Mouse (Mus musculus): ENCODE results near the gene 1700015G11Rik.

Gene 1700015G11Rik

DNA sequence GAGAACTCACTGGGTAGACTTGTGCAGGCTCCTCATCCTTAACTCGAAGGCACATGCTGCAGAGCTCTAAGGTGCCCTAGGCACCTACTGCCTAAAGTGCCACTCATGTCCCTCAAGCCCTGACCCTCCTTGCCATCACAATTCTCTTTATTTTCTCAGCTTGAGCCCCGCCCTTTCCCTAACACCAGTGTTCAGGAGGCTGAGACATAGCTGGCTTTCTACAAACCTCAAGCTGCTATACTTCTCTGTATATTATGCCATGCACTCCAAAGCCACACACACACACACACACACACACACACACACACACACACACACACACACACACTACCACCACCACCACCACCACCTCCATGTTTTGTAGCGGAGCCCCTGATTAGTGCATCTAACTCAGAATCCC is at the start of gene 1700015G11Rik:
Gene 1700015G11Rik, minus strand, starts transcription at position 101 of the 400 bp plus-strand sequence.
- DNase-seq (ENCODE audit: low read depth, low spot score) = no peak

DNA sequence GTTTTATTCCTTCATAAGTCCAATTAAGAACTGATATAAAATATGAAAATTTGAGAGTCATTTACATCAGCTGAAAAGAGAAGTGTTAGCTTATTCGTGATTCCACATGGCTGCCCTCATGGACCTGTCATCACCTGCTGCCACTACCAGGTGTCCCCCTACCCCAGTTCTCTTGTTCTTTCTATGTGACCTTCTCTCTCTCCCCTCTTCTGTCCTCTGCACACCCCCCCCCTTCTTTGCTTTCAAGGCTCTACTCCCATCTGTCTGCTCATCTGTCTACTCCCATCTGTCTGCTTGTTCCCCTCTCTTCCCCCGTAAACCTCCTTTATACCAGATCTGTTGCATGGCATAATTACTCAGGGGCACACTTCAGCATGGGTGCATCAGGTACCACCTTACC is 41.4 kb upstream of the 1700015G11Rik start:
- DNase-seq (ENCODE audit: low read depth, low spot score) = no peak

DNA sequence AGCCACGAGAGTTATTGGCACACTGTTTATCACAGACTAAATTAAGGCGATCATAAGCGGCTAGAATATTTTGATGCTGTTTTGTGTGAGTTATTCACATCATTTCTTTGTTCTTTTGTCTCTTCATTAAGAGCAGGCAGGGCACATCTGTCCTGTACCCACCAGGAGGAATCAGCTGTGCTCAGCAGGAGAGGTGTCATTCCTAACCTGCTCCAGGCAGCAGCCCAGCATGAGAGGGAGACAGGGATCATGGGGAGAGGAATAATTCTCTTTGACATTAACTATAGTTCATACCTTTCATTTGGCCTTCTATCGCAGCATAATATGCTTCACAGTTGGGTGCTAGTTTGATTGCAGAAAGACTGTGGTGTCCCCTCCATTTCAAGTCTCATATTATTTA is 40.7 kb upstream of the 1700015G11Rik start:
- no peak for DNase-seq (ENCODE audit: low read depth, low spot score)

DNA sequence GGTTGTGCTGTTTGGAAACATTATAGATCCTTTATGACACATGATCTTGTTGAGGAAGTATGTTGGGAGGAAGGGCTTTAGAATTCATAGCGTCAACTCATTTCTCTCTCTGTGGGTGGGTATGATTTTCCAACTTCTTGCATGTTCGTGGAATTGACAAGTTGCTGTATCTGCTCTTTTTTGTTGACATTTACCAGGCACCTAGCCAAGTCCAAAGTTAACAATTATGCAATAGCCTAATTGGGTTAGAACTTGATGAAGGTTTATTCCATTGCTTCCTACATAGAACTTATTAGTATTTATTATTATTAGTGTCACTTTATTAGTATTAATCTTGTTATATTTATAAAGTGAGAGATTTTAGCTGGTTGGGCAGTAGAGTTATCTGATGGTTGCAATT is 40.3 kb upstream of the 1700015G11Rik start:
- DNase-seq (ENCODE audit: low read depth, low spot score) = no peak

DNA sequence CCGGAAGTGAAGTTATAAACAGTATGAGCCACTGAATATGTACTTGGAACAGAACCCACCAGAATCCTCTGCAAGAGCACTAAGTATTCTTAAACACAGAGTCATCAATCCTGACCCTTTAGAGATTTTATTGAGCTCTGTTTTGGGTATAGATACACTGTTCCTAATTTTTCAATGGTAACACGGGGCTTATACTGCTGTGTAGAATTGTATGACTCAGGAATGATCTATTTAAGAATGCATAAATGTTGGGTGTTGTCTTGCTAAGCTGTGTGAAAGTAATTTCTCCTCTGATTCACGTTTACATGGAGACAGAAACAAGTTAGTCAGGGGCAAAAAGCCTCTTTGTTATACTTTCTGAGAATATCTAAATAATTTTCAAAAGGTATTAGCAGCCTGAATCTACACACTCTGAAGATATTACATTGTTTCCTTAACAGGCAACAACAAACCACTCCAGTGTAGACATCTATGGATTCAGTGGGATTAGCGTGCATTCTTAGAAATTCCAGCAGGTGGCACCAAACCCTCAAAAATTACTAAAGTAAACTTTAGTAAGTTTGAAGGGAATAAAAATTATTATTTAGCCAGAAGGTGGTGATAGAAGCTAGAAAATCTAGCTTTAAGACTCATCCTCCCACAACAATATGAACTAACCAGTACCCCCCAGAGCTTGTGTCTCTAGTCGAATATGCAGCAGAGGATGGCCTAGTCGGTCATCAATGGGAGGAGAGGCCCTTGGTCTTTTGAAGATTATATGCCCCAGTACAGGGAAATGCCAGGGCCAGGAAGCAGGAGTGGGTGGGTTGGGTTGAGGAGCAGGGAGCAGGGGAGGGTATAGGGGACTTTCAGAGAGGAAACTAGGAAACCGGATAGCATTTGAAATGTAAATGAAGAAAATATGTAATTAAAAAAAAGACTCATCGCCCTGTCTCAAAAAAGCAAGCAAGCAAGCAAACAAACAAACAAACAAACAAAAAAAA is 22.4 kb upstream of the 1700015G11Rik start:
- peak; percentile 75 for DNase-seq (ENCODE audit: low read depth, low spot score)

DNA sequence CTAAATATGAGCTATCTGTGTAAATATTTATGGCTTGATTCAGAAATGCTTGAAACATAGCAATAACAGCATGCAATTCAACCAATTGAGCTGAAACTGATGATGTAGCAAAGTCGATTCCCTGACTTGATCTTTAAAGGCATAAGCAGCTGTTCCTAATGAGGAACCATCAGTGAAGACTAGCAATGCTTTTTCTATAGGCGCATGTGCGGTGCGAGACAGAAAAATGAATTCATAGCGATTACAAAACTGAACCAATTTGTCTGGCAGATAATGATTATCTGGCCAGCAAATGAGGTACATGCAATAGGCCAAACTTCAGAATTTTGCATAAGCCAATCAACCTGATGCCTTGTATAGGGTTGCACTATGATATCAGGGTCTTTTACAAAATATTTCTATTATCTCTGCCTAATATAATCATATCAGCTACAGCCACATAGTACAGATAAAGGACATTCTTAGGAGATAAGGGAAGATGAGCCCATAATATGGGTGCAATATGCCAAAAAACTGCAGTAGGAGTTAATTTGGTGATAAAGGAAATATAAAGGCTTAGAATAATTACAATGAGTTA is 8.6 kb upstream of the 1700015G11Rik start:
- DNase-seq (ENCODE audit: low read depth, low spot score) = no peak

DNA sequence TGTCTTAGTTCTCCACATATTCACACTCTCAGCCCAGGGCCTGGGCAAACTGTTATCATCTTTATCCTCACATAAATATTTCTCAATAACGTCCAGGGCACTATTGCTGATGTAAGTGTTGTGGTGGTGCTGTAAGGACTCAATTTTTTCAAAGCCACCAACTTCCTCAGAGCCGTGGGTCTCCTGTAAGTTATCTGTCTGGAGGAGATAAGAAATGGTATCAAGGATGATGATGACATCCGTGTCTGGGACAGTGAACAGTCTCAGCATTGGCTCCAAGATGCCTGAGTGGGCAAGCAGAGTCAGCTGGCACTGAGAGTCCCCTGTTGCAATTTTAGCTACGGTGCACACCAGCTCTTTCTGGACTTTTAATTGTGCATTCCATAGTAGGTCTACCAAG is 6.5 kb upstream of the 1700015G11Rik start:
- DNase-seq (ENCODE audit: low read depth, low spot score) = no peak

DNA sequence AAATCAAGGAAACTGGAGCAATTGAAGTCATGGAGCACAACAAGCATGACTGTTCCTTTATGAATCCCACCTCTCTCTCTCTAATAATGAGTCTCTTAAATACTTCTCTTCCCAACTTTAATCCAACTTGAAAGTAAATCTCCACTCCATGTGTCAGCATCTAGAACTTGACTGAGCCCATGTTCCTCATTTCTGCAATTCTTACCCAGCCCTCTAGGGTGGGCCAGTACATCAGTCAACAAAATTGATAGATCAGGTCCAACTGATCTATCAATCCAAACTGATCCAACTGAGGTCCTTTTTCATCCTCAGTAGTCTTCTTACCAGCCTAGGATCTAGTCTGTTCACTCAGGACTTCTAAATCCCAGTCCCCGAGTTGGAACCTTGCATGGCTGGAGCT is 348 bp downstream of the 1700015G11Rik start:
- no peak for DNase-seq (ENCODE audit: low read depth, low spot score)

DNA sequence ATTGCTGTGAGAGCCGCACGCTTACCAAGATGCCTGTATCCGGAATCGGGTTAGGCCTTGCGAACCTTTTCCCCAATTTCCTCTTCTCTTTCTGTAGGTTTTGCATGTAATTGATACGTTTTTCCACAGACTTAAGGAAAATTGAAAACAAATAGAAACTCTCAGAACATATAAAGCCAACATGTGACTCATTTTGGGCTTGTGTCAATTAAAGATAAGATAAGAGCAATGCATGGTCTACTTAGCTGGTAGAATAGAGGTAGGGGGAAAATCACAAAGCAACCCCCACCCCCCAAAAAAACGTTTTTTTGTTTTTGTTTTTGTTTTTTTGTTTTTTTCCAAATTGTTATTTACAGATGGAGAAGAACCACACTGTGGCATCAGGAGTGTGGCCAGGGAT is 2.1 kb downstream of the 1700015G11Rik start:
- no peak for DNase-seq (ENCODE audit: low read depth, low spot score)

DNA sequence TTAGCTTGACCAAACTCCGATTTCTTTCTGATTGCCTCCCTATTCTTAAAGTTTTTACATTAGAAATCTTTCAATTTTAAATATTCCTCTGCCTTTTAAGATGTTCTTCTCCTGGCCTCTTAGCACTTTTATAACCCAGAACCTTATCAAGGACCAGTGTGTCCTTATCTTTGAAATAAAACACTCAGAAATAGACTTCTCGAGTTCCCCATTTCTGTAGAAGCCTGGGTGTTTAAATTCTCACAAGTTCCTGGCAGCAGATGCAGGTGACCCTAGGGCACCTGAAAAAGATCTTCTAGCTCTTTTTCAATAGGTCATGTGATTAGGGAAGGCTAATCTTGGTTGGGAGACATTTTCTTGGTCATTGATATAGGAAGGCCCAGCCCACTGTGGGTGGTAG is 8.4 kb downstream of the 1700015G11Rik start:
- no peak for DNase-seq (ENCODE audit: low read depth, low spot score)

DNA sequence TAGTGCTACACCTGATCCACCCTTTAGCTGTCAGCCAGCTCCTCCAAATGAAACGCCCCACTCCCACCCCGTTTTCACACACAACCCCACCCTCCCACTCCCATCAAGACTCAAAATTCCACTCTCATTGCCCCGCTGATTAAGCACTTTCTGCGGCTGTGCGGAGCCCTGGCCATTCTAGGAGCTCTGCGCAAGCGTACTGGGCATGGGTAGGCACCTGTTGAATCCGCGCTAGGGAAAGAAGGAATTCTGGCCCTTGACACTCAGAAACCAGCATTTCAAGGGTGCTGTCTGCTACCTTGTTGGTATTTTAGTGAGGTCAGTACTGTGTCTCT is 9.3 kb downstream of the 1700015G11Rik start:
- no peak for DNase-seq (ENCODE audit: low read depth, low spot score)

DNA sequence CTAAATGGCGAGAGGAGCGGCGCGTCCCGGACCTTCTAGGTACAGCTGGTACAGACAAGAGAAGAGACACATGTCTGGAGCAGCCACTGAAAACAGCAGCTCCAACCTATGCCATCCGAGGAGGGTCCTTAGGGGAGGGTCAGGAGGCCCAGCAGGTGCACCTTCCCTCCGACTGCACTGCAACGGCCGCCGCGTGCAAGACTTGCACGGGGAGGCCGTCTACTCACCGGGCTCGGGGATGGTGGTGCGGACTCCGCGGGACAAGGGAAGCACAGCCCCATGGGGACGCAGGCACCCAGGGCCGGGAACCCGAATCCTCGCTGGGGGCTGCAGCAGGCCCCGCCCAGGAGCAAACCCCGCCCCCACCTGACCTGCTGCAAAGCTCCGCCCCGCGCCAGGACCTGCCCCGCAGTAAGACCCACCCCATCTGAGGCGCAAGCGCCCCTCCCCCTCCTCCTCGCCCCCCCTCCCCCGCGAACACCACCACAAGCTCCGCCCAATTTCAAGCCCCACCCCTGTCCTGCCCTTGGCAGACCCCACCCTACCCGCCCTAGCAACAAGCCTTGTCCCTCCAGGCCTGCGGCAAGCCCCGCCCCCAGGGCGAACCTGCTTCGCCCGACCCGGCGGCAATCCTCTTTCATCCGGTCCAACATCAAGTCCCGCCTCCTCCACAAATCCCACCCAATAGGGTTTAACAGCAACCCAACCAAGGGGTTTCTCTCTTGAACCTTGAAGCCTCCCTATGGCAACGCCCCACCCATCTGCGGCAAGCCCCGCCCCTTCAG is 9.8 kb downstream of the 1700015G11Rik start, which contains the start of gene Svip:
Gene Svip, minus strand, starts transcription at position 508 of the 785 bp plus-strand sequence.
- no peak for DNase-seq (ENCODE audit: low read depth, low spot score)

DNA sequence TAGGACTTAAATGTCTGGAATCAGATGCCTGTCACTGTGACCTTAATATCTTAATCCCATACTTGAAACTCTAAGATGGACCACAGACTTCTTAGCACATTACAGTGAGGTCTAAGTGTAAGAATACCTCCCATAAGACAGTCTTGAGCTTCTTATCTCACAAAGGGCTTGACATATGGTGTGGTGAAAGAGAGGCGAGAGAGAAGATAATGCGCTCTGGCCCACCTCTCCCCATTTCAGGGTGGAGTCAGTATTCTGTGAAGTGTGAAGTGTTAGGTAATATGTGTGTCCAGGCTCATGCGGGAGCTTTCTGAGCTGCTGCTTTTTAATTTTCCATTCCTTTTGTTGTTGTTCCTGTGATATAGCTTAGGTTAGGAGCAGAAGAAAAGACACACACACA is 24.5 kb downstream of the 1700015G11Rik start:
- no peak for DNase-seq (ENCODE audit: low read depth, low spot score)

DNA sequence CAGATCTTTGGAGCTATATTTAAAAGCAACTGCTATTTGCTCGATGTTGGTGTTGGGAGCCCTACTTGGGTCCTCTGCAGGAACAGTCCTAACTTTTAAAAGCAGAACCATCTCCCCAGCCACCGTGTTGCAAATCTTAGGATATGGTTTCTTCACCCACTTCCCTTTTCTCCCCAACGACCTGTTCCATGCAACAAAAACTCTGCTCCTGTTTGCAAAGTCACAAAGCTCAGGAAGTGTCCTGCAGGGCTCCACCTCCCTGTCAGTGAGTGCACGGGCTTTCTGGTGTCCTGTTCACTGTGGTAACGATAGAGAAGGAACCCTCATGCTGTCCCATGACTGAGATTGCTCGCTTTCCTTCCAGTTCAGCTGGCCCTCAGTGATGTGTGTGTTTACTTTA is 28.6 kb downstream of the 1700015G11Rik start:
- no peak for DNase-seq (ENCODE audit: low read depth, low spot score)

DNA sequence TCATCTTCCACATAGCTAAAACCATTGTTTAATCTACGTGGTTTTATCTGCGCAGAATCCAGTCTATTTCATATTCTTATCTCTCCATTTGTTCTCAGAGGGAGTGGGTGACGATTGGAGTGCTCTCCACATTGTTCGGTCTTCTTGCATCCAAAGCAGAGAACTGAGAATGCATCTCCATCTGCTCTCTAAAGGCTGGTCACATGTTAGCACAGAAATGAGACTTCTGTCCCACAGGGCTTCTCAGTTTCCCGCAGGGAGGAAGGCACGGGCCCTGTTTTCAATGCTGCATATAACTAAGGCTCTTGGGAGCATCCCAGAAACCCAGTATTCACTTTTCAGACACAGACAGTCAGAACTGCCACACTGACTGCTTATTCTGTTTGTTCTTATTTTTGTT is 29.8 kb downstream of the 1700015G11Rik start:
- DNase-seq (ENCODE audit: low read depth, low spot score) = no peak

DNA sequence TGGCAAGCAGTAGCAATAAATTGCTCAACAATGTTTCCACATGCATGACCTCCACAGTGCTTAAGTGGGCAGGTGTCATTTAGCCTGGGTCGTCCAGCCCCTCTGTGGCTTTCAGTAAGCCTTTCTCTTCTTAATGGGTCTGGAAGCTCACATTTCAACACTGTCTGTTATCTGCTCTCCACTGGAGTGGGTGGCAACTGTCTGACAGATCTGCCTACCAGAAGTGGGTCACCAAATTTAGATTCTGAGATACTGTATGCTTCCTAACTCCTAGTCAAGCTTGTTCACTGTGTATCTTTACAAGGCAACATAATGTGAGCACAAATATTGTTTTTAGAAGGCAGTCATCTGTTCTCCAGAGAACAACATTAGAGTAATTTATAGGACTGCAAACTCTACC is 33.2 kb downstream of the 1700015G11Rik start:
- no peak for DNase-seq (ENCODE audit: low read depth, low spot score)

DNA sequence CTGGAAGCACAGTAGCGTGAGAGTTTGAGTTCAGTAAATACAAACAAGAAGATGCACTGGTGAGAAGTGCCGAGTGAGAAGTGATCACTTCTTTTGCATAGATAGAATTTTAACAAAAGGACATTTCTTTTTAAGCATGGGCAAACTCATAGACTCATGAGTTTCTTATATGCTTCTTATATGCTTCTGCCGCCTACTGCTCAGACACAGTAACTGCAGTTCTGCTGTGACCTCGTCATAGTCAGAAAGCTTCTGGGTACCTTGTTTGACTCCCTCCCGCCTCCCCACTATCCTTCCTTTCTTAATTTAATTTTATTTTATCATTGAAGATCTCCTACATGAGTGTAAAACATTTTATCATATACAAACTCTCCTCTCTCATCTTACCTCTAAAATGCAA is 36.3 kb downstream of the 1700015G11Rik start:
- DNase-seq (ENCODE audit: low read depth, low spot score) = peak; percentile 60

DNA sequence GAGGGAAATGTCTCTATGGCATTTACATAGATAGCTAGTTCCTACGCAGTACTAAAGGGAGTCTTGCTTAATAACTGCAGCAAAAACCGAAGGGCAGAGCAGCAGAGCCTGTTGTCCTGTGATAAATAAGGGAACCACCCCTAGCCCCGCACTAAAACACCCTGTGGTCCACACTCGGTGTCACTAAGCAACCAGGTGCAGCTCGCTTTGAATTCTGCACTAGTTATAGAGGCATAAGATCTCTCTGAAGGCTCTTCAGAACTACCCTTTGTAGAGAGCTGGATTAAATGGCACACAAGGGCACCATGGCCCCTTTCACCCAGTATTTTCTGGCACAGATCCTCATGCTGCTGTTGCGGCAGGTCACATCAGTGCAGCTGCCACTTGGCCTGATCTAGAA is 40.3 kb downstream of the 1700015G11Rik start:
- no peak for DNase-seq (ENCODE audit: low read depth, low spot score)

DNA sequence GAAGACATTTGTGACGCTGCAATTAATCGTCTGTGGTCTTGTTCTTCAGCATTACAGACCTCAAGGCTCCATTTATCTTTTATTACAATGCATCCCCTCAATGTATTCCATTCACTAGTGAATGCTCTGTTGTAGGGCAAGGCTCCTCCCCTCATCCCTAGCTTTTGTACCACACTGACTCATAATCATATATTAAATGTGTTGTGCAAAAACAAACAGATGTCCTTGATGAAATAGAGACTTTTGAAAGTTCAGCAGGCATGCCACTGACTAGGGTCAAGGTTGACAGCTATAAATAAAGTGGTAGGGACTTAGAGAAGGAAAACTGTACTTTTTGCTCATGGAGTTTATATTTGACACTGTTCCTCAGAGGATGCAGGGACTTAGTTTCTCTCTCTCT is 42.0 kb downstream of the 1700015G11Rik start:
- peak; percentile 57 for DNase-seq (ENCODE audit: low read depth, low spot score)

DNA sequence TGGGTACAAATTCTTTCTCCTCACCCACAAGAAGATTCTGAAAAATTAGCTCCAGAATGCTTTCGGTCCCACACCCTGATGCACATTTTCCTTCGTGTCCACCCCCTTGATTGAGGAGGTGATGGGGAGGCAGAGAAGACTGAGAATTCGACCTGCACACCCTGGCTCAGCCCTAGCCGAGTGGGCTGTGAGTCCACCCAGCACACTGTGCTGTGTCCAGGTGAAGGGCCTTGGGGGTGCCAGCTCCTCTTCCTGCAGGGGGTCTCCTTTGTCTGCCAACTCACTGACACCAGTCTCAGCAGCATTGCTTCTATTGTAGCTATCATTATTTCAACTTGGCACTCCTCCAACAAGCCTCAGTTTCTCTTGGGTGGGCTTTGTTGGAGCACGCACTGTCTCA is 42.4 kb downstream of the 1700015G11Rik start:
- DNase-seq (ENCODE audit: low read depth, low spot score) = no peak

DNA sequence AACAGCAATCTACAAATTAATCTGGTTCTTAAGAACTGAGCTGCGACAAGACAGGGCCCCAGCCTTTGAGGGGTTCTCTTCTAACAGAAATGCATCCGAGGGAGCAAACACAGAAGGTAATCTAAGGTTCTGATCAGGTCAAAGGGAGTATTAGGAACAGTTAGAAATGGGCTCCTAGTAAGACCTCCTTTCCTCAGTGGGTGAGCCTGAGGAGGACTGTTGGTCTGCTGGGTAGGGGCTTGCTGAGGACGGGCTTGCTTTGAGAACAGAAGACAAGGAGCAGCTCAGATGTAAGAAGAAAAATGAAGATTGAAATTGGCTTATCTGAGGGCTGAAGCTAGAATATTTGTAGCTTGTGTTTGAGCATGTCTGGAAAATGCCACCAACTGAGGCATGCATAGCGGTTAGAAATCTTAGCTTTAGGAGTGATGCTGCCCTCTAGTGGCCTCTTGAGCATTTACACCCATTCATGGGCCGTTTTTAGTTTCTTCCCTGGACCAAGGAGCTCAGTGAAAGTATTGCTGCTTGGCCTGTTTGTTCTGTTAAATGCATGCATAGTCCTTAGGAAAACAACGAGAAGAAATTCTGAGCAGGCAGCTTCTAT is 43.2 kb downstream of the 1700015G11Rik start:
- peak; percentile 83 for DNase-seq (ENCODE audit: low read depth, low spot score)

DNA sequence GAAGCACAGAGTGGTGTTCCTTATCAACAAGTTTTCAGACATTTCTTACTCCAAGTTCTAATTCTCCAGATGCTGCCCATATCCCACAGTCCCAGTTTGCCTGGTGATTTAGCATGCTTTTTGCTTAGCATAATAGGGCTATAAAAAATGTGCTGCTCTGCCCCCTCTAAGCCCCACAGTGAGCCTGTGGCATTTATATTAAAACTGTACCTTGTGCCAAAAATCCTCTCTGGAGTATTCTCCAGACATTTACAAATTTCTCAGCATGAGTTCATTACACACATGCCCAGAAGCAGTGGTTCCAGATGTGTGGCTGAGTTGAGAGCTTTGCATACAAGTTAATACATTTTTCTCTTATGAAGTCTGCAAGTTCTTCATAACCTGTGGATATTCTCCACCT is 46.1 kb downstream of the 1700015G11Rik start:
- peak; percentile 88 for DNase-seq (ENCODE audit: low read depth, low spot score)
